Mouse (Mus musculus) heart, adult 11 months (tissue): ENCODE measurements at regions not wholly inside any gene's neighbourhood (a gene's known extent, or its start where the extent isn't known, plus 50 kb on each side); places are given as distances from the start of the nearest gene placed in this dataset.
A peak's percentile ranks its signal among the peaks of the same experiment; 100 is the strongest.

ENCODE experiments used
- DNase-seq: peaks from one replicate; pipeline ENCODE4 v3.0.0; 2022

- DNase-seq, result no peak
These were observed 108.1 kb downstream of the Gm10184 start for GRCm38 (mm10) chr17:89802148-89802547.

DNA sequence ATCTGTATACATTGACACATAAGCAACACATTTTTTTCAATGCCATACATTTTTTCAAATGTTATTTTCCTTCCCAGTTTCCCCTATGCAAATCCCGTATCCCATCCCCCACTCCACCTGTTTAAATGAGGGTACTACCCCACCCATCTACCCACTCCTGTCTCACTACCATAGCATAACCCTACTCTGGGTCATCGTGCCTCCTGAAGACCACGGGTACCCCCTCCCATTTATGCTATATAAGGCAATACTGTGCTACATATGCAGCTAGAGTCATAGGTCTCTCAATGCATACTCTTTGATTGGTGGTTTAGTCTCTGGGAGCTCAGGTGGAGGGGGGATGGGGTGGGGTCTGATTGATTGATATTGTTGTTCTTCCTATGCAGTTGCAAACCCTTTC is 132.7 kb downstream of the Gm10184 start:
- no peak for DNase-seq

DNA sequence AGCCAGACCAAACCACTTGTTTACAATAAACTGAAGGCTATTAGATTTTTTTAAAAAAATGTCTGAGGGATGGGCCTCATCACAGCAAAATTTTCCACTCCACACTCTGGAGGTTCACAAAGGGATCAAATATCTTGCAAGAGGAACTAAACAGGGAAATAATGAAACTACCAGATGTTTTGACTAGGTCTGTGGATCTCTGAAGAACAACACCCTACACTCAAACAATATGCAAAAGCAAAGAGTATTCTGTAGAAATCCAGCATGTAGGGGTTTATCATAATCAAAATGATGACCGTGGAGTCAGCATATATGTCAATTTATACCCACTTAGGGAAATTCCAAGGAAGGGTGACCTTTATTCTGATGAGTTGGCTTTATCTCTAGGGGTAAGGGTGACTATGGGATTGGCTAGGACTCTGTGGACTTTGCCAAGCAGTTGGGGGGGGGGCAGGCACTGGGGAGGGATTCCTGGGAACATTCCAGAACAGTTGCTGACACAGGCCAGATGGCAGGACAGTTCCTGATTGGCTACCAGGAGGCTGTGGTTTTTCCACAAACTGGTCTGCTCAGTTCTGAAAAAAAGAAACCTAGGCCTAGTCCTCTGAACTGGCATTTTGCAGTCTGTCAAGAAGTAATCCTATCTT is 143.9 kb downstream of the Gm10184 start:
- DNase-seq, result peak; percentile 90

DNA sequence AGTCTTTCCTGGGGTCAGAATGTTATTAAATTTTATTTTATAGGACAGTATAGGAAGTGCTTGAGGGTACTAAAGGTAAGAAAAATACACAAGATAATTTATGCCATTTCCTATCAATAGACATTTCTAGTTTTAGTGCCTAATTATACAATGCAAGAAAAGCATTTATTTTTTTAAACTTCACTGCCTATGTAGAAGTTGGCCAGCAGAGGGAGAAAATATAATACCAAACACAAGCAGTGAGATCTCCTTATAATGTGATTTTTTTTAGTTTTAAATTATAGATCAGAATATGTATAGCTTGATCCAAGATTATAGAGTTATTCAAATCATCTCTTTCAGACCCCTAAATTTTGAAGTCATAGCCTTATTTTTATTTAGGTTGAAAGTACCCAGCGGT is 172.8 kb downstream of the Gm10184 start:
- no peak for DNase-seq

DNA sequence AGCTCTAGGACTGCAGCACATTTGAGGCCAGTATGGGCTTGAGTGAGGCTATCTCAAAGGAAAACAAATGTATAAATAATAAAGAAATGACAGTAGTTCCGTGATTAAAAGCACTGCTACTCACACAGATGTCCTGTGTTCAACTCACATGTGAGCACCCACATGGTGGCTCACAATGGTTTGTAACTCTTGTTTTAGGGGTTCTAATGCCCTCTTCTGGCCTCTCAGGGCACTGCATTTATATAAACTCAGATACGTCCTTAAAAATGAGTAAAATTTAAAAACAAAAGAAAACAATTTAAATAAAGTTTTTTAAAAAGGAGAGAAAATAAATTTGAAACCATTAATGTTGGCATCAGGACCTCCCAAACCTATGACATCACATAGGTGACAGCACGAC is 184.7 kb downstream of the Gm10184 start:
- DNase-seq, result no peak

DNA sequence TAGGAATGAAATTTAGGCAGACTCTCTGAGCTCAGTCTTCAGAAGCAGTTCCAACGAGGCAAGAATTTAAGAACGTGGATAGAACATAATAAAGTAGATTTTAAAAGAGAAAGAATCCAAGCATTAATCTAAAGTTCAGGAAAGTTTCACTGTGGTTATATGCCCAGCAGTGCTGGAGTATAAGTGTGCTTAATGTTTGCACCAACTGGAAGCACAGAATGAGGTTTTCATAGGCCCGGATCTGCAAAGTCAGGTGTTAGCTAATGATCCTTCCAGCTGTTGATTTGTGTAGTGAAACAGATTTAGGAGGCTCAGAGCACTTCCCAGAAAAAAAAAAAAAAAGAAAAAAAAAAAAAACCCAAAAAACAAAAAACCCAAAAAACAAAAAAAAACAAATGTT is 228.5 kb downstream of the Gm10184 start:
- no peak for DNase-seq

GRCm38 (mm10) chr17:89658326-89658725 is 251.9 kb downstream of the Gm10184 start:
- peak; percentile 81 for DNase-seq

DNA sequence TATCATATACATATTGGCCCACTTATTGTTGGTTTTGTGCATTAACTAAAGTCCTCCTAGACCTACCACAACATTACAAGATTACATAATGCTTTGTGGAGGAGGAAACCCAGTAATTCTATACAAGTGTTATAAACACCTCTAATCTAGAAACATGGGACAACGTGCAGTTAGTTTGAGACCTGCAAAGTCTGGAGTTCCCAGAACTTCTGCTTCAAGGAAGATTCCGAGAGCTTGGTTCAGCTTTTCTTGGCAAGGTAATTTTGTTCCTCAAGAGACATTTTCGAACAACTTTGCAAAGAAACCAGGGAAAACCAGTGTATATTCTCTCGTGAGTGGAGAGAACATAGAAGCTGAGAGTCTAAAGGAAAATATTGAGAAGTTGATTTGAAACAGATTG is 254.0 kb downstream of the Gm10184 start:
- no peak for DNase-seq

- no peak for DNase-seq
These were observed 256.0 kb downstream of the Gm10184 start for GRCm38 (mm10) chr17:89654089-89654813.

- no peak for DNase-seq
These were observed 264.2 kb downstream of the Gm10184 start for GRCm38 (mm10) chr17:89646000-89646399.
